ENCODE assay signal across 8 mouse cellular contexts in the genomic region with DNA sequence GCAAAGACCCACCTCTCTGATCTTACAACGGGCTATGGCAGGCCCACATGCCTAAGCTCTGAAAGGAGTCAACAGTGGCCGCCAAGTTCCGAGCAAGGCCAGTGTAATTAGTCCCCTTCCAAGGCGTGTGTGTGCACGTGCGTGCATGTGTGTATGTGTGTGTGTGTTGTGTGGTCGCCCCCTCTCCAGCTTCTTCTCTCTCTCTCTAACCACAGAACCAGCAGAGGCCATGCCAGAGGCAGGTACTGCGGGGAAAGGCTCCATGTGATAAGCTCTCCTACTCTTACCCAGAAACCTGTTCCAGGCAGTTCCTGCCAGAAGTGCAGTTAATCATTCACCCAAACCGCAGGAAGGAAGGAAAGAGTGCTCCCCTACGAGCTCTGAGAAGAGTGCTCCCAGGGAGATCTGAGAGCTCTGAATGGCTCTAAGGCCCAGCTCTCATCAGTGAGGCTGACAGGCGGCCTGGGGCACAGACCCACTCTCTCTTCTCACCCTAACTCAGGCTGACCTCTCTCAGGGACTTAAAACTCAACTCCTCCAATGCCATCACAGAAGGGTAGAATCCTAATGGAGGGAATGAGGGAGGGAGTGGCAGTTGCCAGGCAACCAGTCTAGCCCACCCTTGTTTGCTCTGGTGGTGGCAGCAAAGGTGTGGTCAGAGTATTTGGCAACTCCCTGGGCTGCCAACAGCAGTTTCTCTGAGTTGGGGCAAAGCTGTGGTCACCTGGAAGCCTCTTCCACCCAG. TPM values are rescaled to one million over a fixed set of nuclear protein-coding genes. Genes with fewer than 3 reads are reported as not detected.
DNase-seq lines count a peak whose midpoint lies in the region; ATAC-seq lines count a peak whose summit lies in the region.
"Had no signal": no experiment of that assay in that cellular context is flagged by ENCODE, and none has a peak within 500 bp of the region (broad histone marks: within the 10 kb centered on the region; RNA-seq: fewer than 3 reads in every experiment).

A gene (plus strand): TSS at position 386 of the 745 bp plus-strand sequence.

- H3K9me3 ChIP-seq in kidney, embryonic 14.5 days (ENCODE audit: control insufficient read depth, low read length), result no peaks in the 10 kb centered on the region
- no peaks in the 10 kb centered on the region for H3K9me3 ChIP-seq in lung, embryonic 15.5 days
- H3K9me3 ChIP-seq: embryonic facial prominence, embryonic 13.5 days had no signal

- peak; percentile 36 to 49 for DNase-seq in urinary bladder, postnatal 36 days (ENCODE audit: low spot score in 2 of 2)
- no peak for DNase-seq in urinary bladder, postnatal 10 days (ENCODE audit: low spot score)
- DNase-seq in adrenal gland, postnatal 25 days, result no peak
- DNase-seq in cerebellum, postnatal 25 days, result no peak
- no peak for DNase-seq in right cerebral cortex, adult 18-20 months

- no peak within 1 kb of the TSS for H3K9ac ChIP-seq in kidney, embryonic 14.5 days (ENCODE audit: low read depth, low read length)
- peak within 1 kb of the TSS; percentile 27; the same call in 1 of the 2 replicates for H3K9ac ChIP-seq in lung, embryonic 15.5 days
- H3K9ac ChIP-seq: embryonic facial prominence, embryonic 13.5 days had no signal

- H3K4me3 ChIP-seq in kidney, embryonic 14.5 days (ENCODE audit: low read length), result no peak within 1 kb of the TSS
- H3K4me3 ChIP-seq in lung, embryonic 15.5 days, result peak within 1 kb of the TSS; percentile 23
- H3K4me3 ChIP-seq: embryonic facial prominence, embryonic 13.5 days had no signal

- no peak within 1 kb of the TSS for H3K4me2 ChIP-seq in kidney, embryonic 14.5 days (replicated peaks; ENCODE audit: low read depth, low read length)
- H3K4me2 ChIP-seq in lung, embryonic 15.5 days, result peak within 1 kb of the TSS; percentile 39
- H3K4me2 ChIP-seq: embryonic facial prominence, embryonic 13.5 days had no signal

- ATAC-seq in kidney, embryonic 14.5 days (ENCODE audit: low FRiP score, low TSS enrichment), result peak; percentile 72
- peak; percentile 88 for ATAC-seq in lung, embryonic 15.5 days (ENCODE audit: borderline replicate concordance, extremely low read depth, low FRiP score, low TSS enrichment)

- H3K36me3 ChIP-seq in kidney, embryonic 14.5 days (ENCODE audit: control insufficient read depth, insufficient read depth, low read length), result peaks cover 25% of the 10 kb centered on the region
- H3K36me3 ChIP-seq in lung, embryonic 15.5 days, result peaks cover 20% of the 10 kb centered on the region

- no peaks in the 10 kb centered on the region for H3K27me3 ChIP-seq in kidney, embryonic 14.5 days (ENCODE audit: control insufficient read depth, insufficient read depth, low read length)
- no peaks in the 10 kb centered on the region for H3K27me3 ChIP-seq in lung, embryonic 15.5 days
- H3K27me3 ChIP-seq: embryonic facial prominence, embryonic 13.5 days had no signal

- H3K27ac ChIP-seq in kidney, embryonic 14.5 days (ENCODE audit: low read depth, low read length), result peak within 1 kb of the TSS; percentile 74
- peak within 1 kb of the TSS; percentile 96 for H3K27ac ChIP-seq in lung, embryonic 15.5 days
- H3K27ac ChIP-seq: embryonic facial prominence, embryonic 13.5 days had no signal

- H3K4me1 ChIP-seq in kidney, embryonic 14.5 days (ENCODE audit: control insufficient read depth, insufficient read depth, low read length), result 0 out of 2 replicates have a peak, but pooled peaks cover 2% of the 10 kb centered on the region
- H3K4me1 ChIP-seq in lung, embryonic 15.5 days, result peaks cover 7% of the 10 kb centered on the region; the same call in 1 of the 2 replicates
- H3K4me1 ChIP-seq: embryonic facial prominence, embryonic 13.5 days had no signal

- 61% methylated on average over 11 of the region's 11 CpGs for WGBS in kidney, embryonic 14.5 days
- WGBS in lung, embryonic 15.5 days, result 50% methylated on average over 11 of the region's 11 CpGs

RNA-seq across cellular contexts. Expression of the gene that starts here (rescaled TPM):
- 9.4 and 9.6 TPM in 2 replicates for polyA plus RNA-seq in kidney, embryonic 14.5 days (2014; fragmentation: Nextera tagmentation; extraction: Ambion mirVana)
- polyA plus RNA-seq in lung, embryonic 15.5 days (2015; fragmentation: Nextera tagmentation; extraction: Ambion mirVana), result 24.4 and 25.5 TPM in 2 replicates
- total RNA-seq in adrenal gland, postnatal 25 days (2021), result not detected in 2 replicates

Comparison
In these comparisons a context has a peak if more than half of its experiments do, and no peak if none do; other contexts are left out.
1. DNase-seq: peak in urinary bladder, postnatal 36 days (2 of 2); none in urinary bladder, postnatal 10 days (single experiment), adrenal gland, postnatal 25 days (single experiment), cerebellum, postnatal 25 days (0 of 2) and right cerebral cortex, adult 18-20 months (single experiment).